Mouse (Mus musculus) hindbrain, embryonic 10.5 days (tissue): Measurements from ENCODE around the gene Eif4e3. TPM values are rescaled to one million over a fixed set of nuclear protein-coding genes. Genes with fewer than 3 reads are reported as not detected.

ENCODE experiments used
- DNase-seq: peaks from one replicate; pipeline ENCODE4 v3.0.0-alpha.2; 2017; ENCODE audit warnings: low spot score
- H3K27ac ChIP-seq: fragments of 300-500 bp; sonication (generic); 2 replicates; pipeline ENCODE4 v1.5.1; 2016; ENCODE audit warnings: mild to moderate bottlenecking, moderate library complexity
- H3K27me3 ChIP-seq: fragments of 300-500 bp; sonication (generic); 2 replicates; pipeline ENCODE4 v1.6.1; 2016; ENCODE audit warnings: mild to moderate bottlenecking; ENCODE audit not compliant: poor library complexity, insufficient read depth, severe bottlenecking
- H3K36me3 ChIP-seq: fragments of 300-500 bp; sonication (generic); 2 replicates; pipeline ENCODE4 v1.6.1; 2016; ENCODE audit warnings: mild to moderate bottlenecking, moderate library complexity
- H3K4me1 ChIP-seq: fragments of 300-500 bp; sonication (generic); replicated peaks from 2 replicates; pipeline ENCODE4 v1.6.1; 2016; ENCODE audit warnings: mild to moderate bottlenecking
- H3K4me3 ChIP-seq: fragments of 300-500 bp; sonication (generic); 2 replicates; pipeline ENCODE4 v1.5.1; 2016; ENCODE audit warnings: mild to moderate bottlenecking, moderate library complexity
- H3K9me3 ChIP-seq: fragments of 300-500 bp; sonication (generic); 2 replicates; pipeline ENCODE4 v1.6.1; 2016; ENCODE audit warnings: mild to moderate bottlenecking, moderate library complexity
- WGBS: fragments of 180-500 bp; shearing (Covaris S2); methylation state at CpG from one replicate; pipeline ENCODE4 v1.1.7; 2016; 5-methylcytosine and 5-hydroxymethylcytosine counted together
- polyA plus RNA-seq: library from polyadenylated mRNA; unstranded; fragments of >200 nt; fragmentation: Nextera tagmentation; extraction: Ambion mirVana; gene quantifications from 2 replicates; pipeline ENCODE4 v1.2.1, GENCODE M21; 2016

The Eif4e3 gene
- polyA plus RNA-seq = 12.0 and 15.7 TPM in 2 replicates

GRCm38 (mm10) chr6:99666318-99667171 lies at the start of gene Eif4e3, which contains the start of gene Gm20696:
TSS of gene Eif4e3 (minus strand) at chr6:99666771.
TSS of gene Gm20696 (minus strand) at chr6:99666797.
- H3K4me1 ChIP-seq = peaks cover 64% of the 10 kb centered on the region
- under 1% methylated on average over 75 of the region's 75 CpGs for WGBS
- no peaks in the 10 kb centered on the region for H3K36me3 ChIP-seq
- peak within 1 kb of the TSS; percentile 88 for H3K4me3 ChIP-seq
- peaks cover 59% of the 10 kb centered on the region for H3K27me3 ChIP-seq
- DNase-seq = peak; percentile 82
- H3K9me3 ChIP-seq = no peaks in the 10 kb centered on the region
- H3K27ac ChIP-seq = peak within 1 kb of the TSS; percentile 96

- Histone ChIP-seq H3K4me3 (no peak overlapping the region), H3K36me3 (no peaks in the 10 kb centered on the region), H3K27ac (no peak overlapping the region), H3K4me1 (no peaks in the 10 kb centered on the region), H3K9me3 (no peaks in the 10 kb centered on the region), H3K27me3 (peaks cover 19% of the 10 kb centered on the region)
- DNase-seq = no peak
- WGBS = 77% methylated on average over 6 of the region's 6 CpGs
Measured at GRCm38 (mm10) chr6:99715913-99716312, 49.3 kb upstream of the Eif4e3 start.

GRCm38 (mm10) chr6:99715191-99715590 lies 48.6 kb upstream of the Eif4e3 start:
- Histone ChIP-seq H3K4me1 (no peaks in the 10 kb centered on the region), H3K27ac (no peak overlapping the region), H3K9me3 (no peaks in the 10 kb centered on the region), H3K36me3 (no peaks in the 10 kb centered on the region), H3K27me3 (peaks cover 19% of the 10 kb centered on the region), H3K4me3 (no peak overlapping the region)
- WGBS = 63% methylated on average over 6 of the region's 6 CpGs
- no peak for DNase-seq

GRCm38 (mm10) chr6:99713256-99713655 lies 46.7 kb upstream of the Eif4e3 start:
- no peaks in the 10 kb centered on the region for H3K36me3 ChIP-seq
- peaks cover 19% of the 10 kb centered on the region for H3K27me3 ChIP-seq
- H3K9me3 ChIP-seq = no peaks in the 10 kb centered on the region
- H3K4me1 ChIP-seq = no peaks in the 10 kb centered on the region
- no peak overlapping the region for H3K4me3 ChIP-seq
- DNase-seq = no peak
- no peak overlapping the region for H3K27ac ChIP-seq
- WGBS = 83% methylated on average over 5 of the region's 5 CpGs

- Histone ChIP-seq H3K4me3 (no peak overlapping the region), H3K9me3 (no peaks in the 10 kb centered on the region), H3K36me3 (no peaks in the 10 kb centered on the region), H3K4me1 (no peaks in the 10 kb centered on the region), H3K27ac (no peak overlapping the region), H3K27me3 (peaks cover 19% of the 10 kb centered on the region)
- DNase-seq = no peak
- 75% methylated on average over 11 of the region's 11 CpGs for WGBS
Measured at GRCm38 (mm10) chr6:99711576-99712101, 45.1 kb upstream of the Eif4e3 start.

- no peak overlapping the region for H3K4me3 ChIP-seq
- no peaks in the 10 kb centered on the region for H3K36me3 ChIP-seq
- 75% methylated on average over 3 of the region's 3 CpGs for WGBS
- H3K9me3 ChIP-seq = no peaks in the 10 kb centered on the region
- H3K4me1 ChIP-seq = 0 out of 2 replicates have a peak, but pooled peaks cover 5% of the 10 kb centered on the region
- DNase-seq = no peak
- peaks cover 29% of the 10 kb centered on the region for H3K27me3 ChIP-seq
- no peak overlapping the region for H3K27ac ChIP-seq
Measured at GRCm38 (mm10) chr6:99700484-99700883, 33.9 kb upstream of the Eif4e3 start.

- peak; percentile 28 for DNase-seq
- Histone ChIP-seq H3K27me3 (peaks cover 92% of the 10 kb centered on the region), H3K4me3 (peak overlapping the region; percentile 77), H3K9me3 (no peaks in the 10 kb centered on the region), H3K36me3 (no peaks in the 10 kb centered on the region), H3K27ac (peak overlapping the region; percentile 89), H3K4me1 (peaks cover 23% of the 10 kb centered on the region)
- under 1% methylated on average over 110 of the region's 110 CpGs for WGBS
Measured at GRCm38 (mm10) chr6:99692916-99693841, 26.6 kb upstream of the Eif4e3 start.

- Histone ChIP-seq H3K4me1 (peaks cover 23% of the 10 kb centered on the region), H3K27me3 (peaks cover 84% of the 10 kb centered on the region), H3K27ac (peak within 1 kb of the TSS; percentile 89), H3K9me3 (no peaks in the 10 kb centered on the region), H3K36me3 (no peaks in the 10 kb centered on the region), H3K4me3 (peak within 1 kb of the TSS; percentile 77)
- peak; percentile 70 for DNase-seq
- under 1% methylated on average over 109 of the region's 112 CpGs for WGBS
Measured at GRCm38 (mm10) chr6:99692206-99692915, 25.8 kb upstream of the Eif4e3 start, which contains the start of gene Gpr27. TSS of gene Gpr27 (plus strand) at chr6:99692679.

- WGBS = 6% methylated on average over 25 of the region's 25 CpGs
Measured at GRCm38 (mm10) chr6:99691666-99692205, 25.2 kb upstream of the Eif4e3 start.

GRCm38 (mm10) chr6:99688513-99688912 lies 21.9 kb upstream of the Eif4e3 start:
- H3K27me3 ChIP-seq = peaks cover 48% of the 10 kb centered on the region
- no peak for DNase-seq
- no peaks in the 10 kb centered on the region for H3K9me3 ChIP-seq
- H3K36me3 ChIP-seq = no peaks in the 10 kb centered on the region
- peaks cover 16% of the 10 kb centered on the region for H3K4me1 ChIP-seq
- no peak overlapping the region for H3K27ac ChIP-seq
- WGBS = 87% methylated on average over 6 of the region's 6 CpGs
- H3K4me3 ChIP-seq = no peak overlapping the region

More at GRCm38 (mm10) chr6:99691666-99692205, 25.2 kb upstream of the Eif4e3 start:
- Histone ChIP-seq H3K4me1 (peaks cover 23% of the 10 kb centered on the region), H3K4me3 (peak overlapping the region; percentile 77), H3K27ac (peak overlapping the region; percentile 89), H3K36me3 (no peaks in the 10 kb centered on the region), H3K27me3 (peaks cover 80% of the 10 kb centered on the region), H3K9me3 (no peaks in the 10 kb centered on the region)
- peak; percentile 16 for DNase-seq

GRCm38 (mm10) chr6:99684899-99685298 lies 18.3 kb upstream of the Eif4e3 start:
- H3K4me1 ChIP-seq = no peaks in the 10 kb centered on the region
- 55% methylated on average over 5 of the region's 5 CpGs for WGBS
- DNase-seq = no peak

GRCm38 (mm10) chr6:99683974-99684373 lies 17.4 kb upstream of the Eif4e3 start:
- DNase-seq = no peak
- 86% methylated on average over 5 of the region's 5 CpGs for WGBS
- no peak overlapping the region for H3K4me3 ChIP-seq

More at GRCm38 (mm10) chr6:99684899-99685298, 18.3 kb upstream of the Eif4e3 start:
- no peaks in the 10 kb centered on the region for H3K9me3 ChIP-seq
- no peak overlapping the region for H3K27ac ChIP-seq
- peaks cover 12% of the 10 kb centered on the region for H3K27me3 ChIP-seq
- H3K4me3 ChIP-seq = no peak overlapping the region
- no peaks in the 10 kb centered on the region for H3K36me3 ChIP-seq

More at GRCm38 (mm10) chr6:99683974-99684373, 17.4 kb upstream of the Eif4e3 start:
- H3K36me3 ChIP-seq = no peaks in the 10 kb centered on the region
- H3K27ac ChIP-seq = no peak overlapping the region
- H3K27me3 ChIP-seq = 0 out of 2 replicates have a peak, but pooled peaks cover 7% of the 10 kb centered on the region
- no peaks in the 10 kb centered on the region for H3K9me3 ChIP-seq
- no peaks in the 10 kb centered on the region for H3K4me1 ChIP-seq
